Mouse (Mus musculus) embryo, embryonic 11.5 days (tissue): ENCODE measurements around the gene Ncr1.
"Not testable (repeated sequence)": the region's sequence is repeated elsewhere in the genome, so short reads cannot be mapped to it uniquely, and the experiment has no call there.

ENCODE experiments used
- DNase-seq: peaks from one replicate; pipeline ENCODE4 v3.0.0-alpha.2; 2012; ENCODE audit warnings: low read depth, low spot score

The Ncr1 gene

GRCm38 (mm10) chr7:4337509-4337908, at the start of gene Ncr1:
Gene Ncr1 (plus strand): TSS chr7:4337724.
- no peak for DNase-seq

GRCm38 (mm10) chr7:4292638-4293037, 44.9 kb upstream of the Ncr1 start:
- no peak for DNase-seq

- no peak for DNase-seq
Observed at GRCm38 (mm10) chr7:4297189-4297588, 40.3 kb upstream of the Ncr1 start.

GRCm38 (mm10) chr7:4300166-4300565, 37.4 kb upstream of the Ncr1 start:
- no peak for DNase-seq

- DNase-seq = no peak
Observed at GRCm38 (mm10) chr7:4303457-4303856, 34.1 kb upstream of the Ncr1 start.

GRCm38 (mm10) chr7:4313109-4313508, 24.4 kb upstream of the Ncr1 start:
- DNase-seq = not testable (repeated sequence)

- not testable (repeated sequence) for DNase-seq
Observed at GRCm38 (mm10) chr7:4313531-4313930, 24.0 kb upstream of the Ncr1 start.

GRCm38 (mm10) chr7:4323301-4323700, 14.2 kb upstream of the Ncr1 start:
- no peak for DNase-seq

- no peak for DNase-seq
Observed at GRCm38 (mm10) chr7:4373521-4373920, 36.0 kb downstream of the Ncr1 start.
